Mouse (Mus musculus): ENCODE measurements at regions not wholly inside any gene's neighbourhood (a gene's known extent, or its start where the extent isn't known, plus 50 kb on each side); places are given as distances from the start of the nearest gene placed in this dataset.

- no peak for ATAC-seq (ENCODE audit: low FRiP score, low TSS enrichment)
- Histone ChIP-seq H3K36me3 (ENCODE audit: control insufficient read depth, insufficient read depth, low read length) (no peaks in the 10 kb centered on the region), H3K4me3 (replicated peaks; ENCODE audit: low read depth, low read length) (no peak overlapping the region), H3K4me1 (ENCODE audit: control insufficient read depth, insufficient read depth, low read length) (peaks cover 14% of the 10 kb centered on the region), H3K27ac (replicated peaks; ENCODE audit: low read depth, low read length) (no peak overlapping the region), H3K27me3 (ENCODE audit: control insufficient read depth, insufficient read depth, low read length) (no peaks in the 10 kb centered on the region), H3K4me2 (ENCODE audit: low read length) (no peak overlapping the region), H3K9ac (replicated peaks; ENCODE audit: low read length) (no peak overlapping the region), H3K9me3 (ENCODE audit: control insufficient read depth, low read length) (no peaks in the 10 kb centered on the region)
- DNase-seq: no peak
Measured at GRCm38 (mm10) chr9:61123431-61123830, 248.7 kb upstream of the Tle3 start.

GRCm38 (mm10) chr9:61125769-61126168, 246.4 kb upstream of the Tle3 start:
- Histone ChIP-seq H3K4me1 (ENCODE audit: control insufficient read depth, insufficient read depth, low read length) (peaks cover 13% of the 10 kb centered on the region), H3K9me3 (ENCODE audit: control insufficient read depth, low read length) (no peaks in the 10 kb centered on the region), H3K27me3 (ENCODE audit: control insufficient read depth, insufficient read depth, low read length) (no peaks in the 10 kb centered on the region), H3K4me2 (ENCODE audit: low read length) (no peak overlapping the region), H3K27ac (replicated peaks; ENCODE audit: low read depth, low read length) (no peak overlapping the region), H3K36me3 (ENCODE audit: control insufficient read depth, insufficient read depth, low read length) (no peaks in the 10 kb centered on the region), H3K9ac (replicated peaks; ENCODE audit: low read length) (no peak overlapping the region), H3K4me3 (replicated peaks; ENCODE audit: low read depth, low read length) (no peak overlapping the region)
- 72% methylated on average over 7 of the region's 7 CpGs for WGBS
- DNase-seq (no peak), ATAC-seq (ENCODE audit: low FRiP score, low TSS enrichment) (no peak)

GRCm38 (mm10) chr9:61128077-61128476, 244.1 kb upstream of the Tle3 start:
- Histone ChIP-seq H3K4me2 (ENCODE audit: low read length) (no peak overlapping the region), H3K4me1 (ENCODE audit: control insufficient read depth, insufficient read depth, low read length) (no peaks in the 10 kb centered on the region), H3K4me3 (replicated peaks; ENCODE audit: low read depth, low read length) (no peak overlapping the region), H3K27me3 (ENCODE audit: control insufficient read depth, insufficient read depth, low read length) (no peaks in the 10 kb centered on the region), H3K36me3 (ENCODE audit: control insufficient read depth, insufficient read depth, low read length) (no peaks in the 10 kb centered on the region), H3K9ac (replicated peaks; ENCODE audit: low read length) (no peak overlapping the region), H3K9me3 (ENCODE audit: control insufficient read depth, low read length) (no peaks in the 10 kb centered on the region), H3K27ac (replicated peaks; ENCODE audit: low read depth, low read length) (no peak overlapping the region)
- ATAC-seq (ENCODE audit: low FRiP score, low TSS enrichment) (no peak), DNase-seq (no peak)
- 76% methylated on average over 2 of the region's 2 CpGs for WGBS

- Histone ChIP-seq H3K27me3 (ENCODE audit: control insufficient read depth, insufficient read depth, low read length) (no peaks in the 10 kb centered on the region), H3K9ac (replicated peaks; ENCODE audit: low read length) (no peak overlapping the region), H3K27ac (replicated peaks; ENCODE audit: low read depth, low read length) (no peak overlapping the region), H3K36me3 (ENCODE audit: control insufficient read depth, insufficient read depth, low read length) (no peaks in the 10 kb centered on the region), H3K4me2 (ENCODE audit: low read length) (no peak overlapping the region), H3K4me1 (ENCODE audit: control insufficient read depth, insufficient read depth, low read length) (no peaks in the 10 kb centered on the region), H3K9me3 (ENCODE audit: control insufficient read depth, low read length) (no peaks in the 10 kb centered on the region), H3K4me3 (replicated peaks; ENCODE audit: low read depth, low read length) (no peak overlapping the region)
- ATAC-seq (ENCODE audit: low FRiP score, low TSS enrichment): no peak
- WGBS: 82% methylated on average over 5 of the region's 5 CpGs
- no peak for DNase-seq
Measured at GRCm38 (mm10) chr9:61129186-61129585, 243.0 kb upstream of the Tle3 start.

- Histone ChIP-seq H3K4me1 (ENCODE audit: control insufficient read depth, insufficient read depth, low read length) (0 out of 2 replicates have a peak, but pooled peaks cover 6% of the 10 kb centered on the region), H3K27me3 (ENCODE audit: control insufficient read depth, insufficient read depth, low read length) (no peaks in the 10 kb centered on the region), H3K9me3 (ENCODE audit: control insufficient read depth, low read length) (no peaks in the 10 kb centered on the region), H3K36me3 (ENCODE audit: control insufficient read depth, insufficient read depth, low read length) (no peaks in the 10 kb centered on the region), H3K9ac (replicated peaks; ENCODE audit: low read length) (no peak overlapping the region), H3K4me3 (replicated peaks; ENCODE audit: low read depth, low read length) (no peak overlapping the region), H3K4me2 (ENCODE audit: low read length) (no peak overlapping the region), H3K27ac (replicated peaks; ENCODE audit: low read depth, low read length) (no peak overlapping the region)
- 86% methylated on average over 4 of the region's 4 CpGs for WGBS
- DNase-seq (no peak), ATAC-seq (ENCODE audit: low FRiP score, low TSS enrichment) (no peak)
Measured at GRCm38 (mm10) chr9:61130877-61131276, 241.3 kb upstream of the Tle3 start.

- Histone ChIP-seq H3K4me3 (replicated peaks; ENCODE audit: low read depth, low read length) (no peak overlapping the region), H3K4me1 (ENCODE audit: control insufficient read depth, insufficient read depth, low read length) (0 out of 2 replicates have a peak, but pooled peaks cover 6% of the 10 kb centered on the region), H3K36me3 (ENCODE audit: control insufficient read depth, insufficient read depth, low read length) (no peaks in the 10 kb centered on the region), H3K9me3 (ENCODE audit: control insufficient read depth, low read length) (no peaks in the 10 kb centered on the region), H3K4me2 (ENCODE audit: low read length) (no peak overlapping the region), H3K27me3 (ENCODE audit: control insufficient read depth, insufficient read depth, low read length) (no peaks in the 10 kb centered on the region), H3K9ac (replicated peaks; ENCODE audit: low read length) (no peak overlapping the region), H3K27ac (replicated peaks; ENCODE audit: low read depth, low read length) (no peak overlapping the region)
- peak; percentile 55 for DNase-seq
- WGBS: 51% methylated on average over 10 of the region's 10 CpGs
- no peak for ATAC-seq (ENCODE audit: low FRiP score, low TSS enrichment)
Measured at GRCm38 (mm10) chr9:61135263-61135882, 236.8 kb upstream of the Tle3 start.

GRCm38 (mm10) chr9:61135917-61136316, 236.2 kb upstream of the Tle3 start:
- Histone ChIP-seq H3K9me3 (ENCODE audit: control insufficient read depth, low read length) (no peaks in the 10 kb centered on the region), H3K27ac (replicated peaks; ENCODE audit: low read depth, low read length) (no peak overlapping the region), H3K36me3 (ENCODE audit: control insufficient read depth, insufficient read depth, low read length) (no peaks in the 10 kb centered on the region), H3K9ac (replicated peaks; ENCODE audit: low read length) (no peak overlapping the region), H3K27me3 (ENCODE audit: control insufficient read depth, insufficient read depth, low read length) (no peaks in the 10 kb centered on the region), H3K4me1 (ENCODE audit: control insufficient read depth, insufficient read depth, low read length) (0 out of 2 replicates have a peak, but pooled peaks cover 6% of the 10 kb centered on the region), H3K4me3 (replicated peaks; ENCODE audit: low read depth, low read length) (no peak overlapping the region), H3K4me2 (ENCODE audit: low read length) (no peak overlapping the region)
- 60% methylated on average over 3 of the region's 3 CpGs for WGBS
- DNase-seq (no peak), ATAC-seq (ENCODE audit: low FRiP score, low TSS enrichment) (no peak)

GRCm38 (mm10) chr9:61138741-61139368, 233.3 kb upstream of the Tle3 start:
- Histone ChIP-seq H3K4me1 (ENCODE audit: control insufficient read depth, insufficient read depth, low read length) (0 out of 2 replicates have a peak, but pooled peaks cover 6% of the 10 kb centered on the region), H3K9me3 (ENCODE audit: control insufficient read depth, low read length) (no peaks in the 10 kb centered on the region), H3K36me3 (ENCODE audit: control insufficient read depth, insufficient read depth, low read length) (no peaks in the 10 kb centered on the region), H3K9ac (replicated peaks; ENCODE audit: low read length) (no peak overlapping the region), H3K27ac (replicated peaks; ENCODE audit: low read depth, low read length) (no peak overlapping the region), H3K4me3 (replicated peaks; ENCODE audit: low read depth, low read length) (no peak overlapping the region), H3K27me3 (ENCODE audit: control insufficient read depth, insufficient read depth, low read length) (no peaks in the 10 kb centered on the region), H3K4me2 (ENCODE audit: low read length) (no peak overlapping the region)
- DNase-seq (no peak), ATAC-seq (ENCODE audit: low FRiP score, low TSS enrichment) (no peak)
- 78% methylated on average over 11 of the region's 11 CpGs for WGBS

- no peak for ATAC-seq (ENCODE audit: low FRiP score, low TSS enrichment)
- 92% methylated on average over 6 of the region's 6 CpGs for WGBS
- Histone ChIP-seq H3K9me3 (ENCODE audit: control insufficient read depth, low read length) (no peaks in the 10 kb centered on the region), H3K27ac (replicated peaks; ENCODE audit: low read depth, low read length) (no peak overlapping the region), H3K9ac (replicated peaks; ENCODE audit: low read length) (no peak overlapping the region), H3K4me1 (ENCODE audit: control insufficient read depth, insufficient read depth, low read length) (no peaks in the 10 kb centered on the region), H3K36me3 (ENCODE audit: control insufficient read depth, insufficient read depth, low read length) (no peaks in the 10 kb centered on the region), H3K4me2 (ENCODE audit: low read length) (no peak overlapping the region), H3K27me3 (ENCODE audit: control insufficient read depth, insufficient read depth, low read length) (no peaks in the 10 kb centered on the region), H3K4me3 (replicated peaks; ENCODE audit: low read depth, low read length) (no peak overlapping the region)
- DNase-seq: no peak
Measured at GRCm38 (mm10) chr9:61143101-61143500, 229.1 kb upstream of the Tle3 start.
